Mouse (Mus musculus): ENCODE data around the gene Kcnip2. TPM values are rescaled to one million over a fixed set of nuclear protein-coding genes. Genes with fewer than 3 reads are reported as not detected.
A peak's percentile ranks its signal among the peaks of the same experiment; 100 is the strongest.

Gene Kcnip2
- total and polyA plus RNA-seq, 2 experiments from 2014 or later = 17.8 to 30.3 TPM

DNA sequence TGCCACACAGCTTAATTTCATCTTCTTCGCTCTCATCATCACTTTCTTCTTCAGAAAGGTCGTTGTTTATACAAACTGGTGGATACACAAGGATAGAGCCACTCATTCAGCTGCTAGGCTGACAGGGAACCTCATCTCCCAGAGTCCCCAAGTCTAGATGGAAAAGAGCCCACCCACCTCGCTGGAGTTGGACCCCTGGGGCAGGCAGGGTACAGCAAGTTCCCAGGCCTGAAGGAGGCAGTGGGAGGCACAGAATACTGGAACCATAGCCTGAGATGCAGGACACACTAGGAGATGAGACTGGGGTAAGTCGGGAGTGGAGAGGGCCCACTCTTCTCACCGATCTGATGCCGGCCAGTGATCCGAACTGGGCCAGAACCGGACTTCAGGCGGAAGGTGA lies 67.7 kb downstream of the Kcnip2 start:
- Histone ChIP-seq H3K9ac (replicated peaks; ENCODE audit: low read length) (0 out of 2 replicates have a peak overlapping the region, but pooled peaks have one; percentile 71), H3K4me2 (ENCODE audit: low read depth, low read length) (peak overlapping the region; percentile 94), H3K27ac (no peak overlapping the region), H3K36me3 (ENCODE audit: insufficient read depth, low read length) (peaks cover 7% of the 10 kb centered on the region; the same call in 1 of the 2 replicates), H3K4me3 (ENCODE audit: low read length) (peak overlapping the region; percentile 81), H3K4me1 (ENCODE audit: insufficient read depth, low read length) (peaks cover 8% of the 10 kb centered on the region; the same call in 1 of the 2 replicates), H3K9me3 (ENCODE audit: low read length) (no peaks in the 10 kb centered on the region), H3K27me3 (ENCODE audit: insufficient read depth, low read length) (peaks cover 19% of the 10 kb centered on the region)
- 59% methylated on average over 9 of the region's 9 CpGs for WGBS
- no peak for DNase-seq (ENCODE audit: low spot score)
- no peak for TF ChIP-seq CTCF (IDR thresholded peaks at IDR 0.05; ENCODE audit: low read depth)
- ATAC-seq = no peak

DNA sequence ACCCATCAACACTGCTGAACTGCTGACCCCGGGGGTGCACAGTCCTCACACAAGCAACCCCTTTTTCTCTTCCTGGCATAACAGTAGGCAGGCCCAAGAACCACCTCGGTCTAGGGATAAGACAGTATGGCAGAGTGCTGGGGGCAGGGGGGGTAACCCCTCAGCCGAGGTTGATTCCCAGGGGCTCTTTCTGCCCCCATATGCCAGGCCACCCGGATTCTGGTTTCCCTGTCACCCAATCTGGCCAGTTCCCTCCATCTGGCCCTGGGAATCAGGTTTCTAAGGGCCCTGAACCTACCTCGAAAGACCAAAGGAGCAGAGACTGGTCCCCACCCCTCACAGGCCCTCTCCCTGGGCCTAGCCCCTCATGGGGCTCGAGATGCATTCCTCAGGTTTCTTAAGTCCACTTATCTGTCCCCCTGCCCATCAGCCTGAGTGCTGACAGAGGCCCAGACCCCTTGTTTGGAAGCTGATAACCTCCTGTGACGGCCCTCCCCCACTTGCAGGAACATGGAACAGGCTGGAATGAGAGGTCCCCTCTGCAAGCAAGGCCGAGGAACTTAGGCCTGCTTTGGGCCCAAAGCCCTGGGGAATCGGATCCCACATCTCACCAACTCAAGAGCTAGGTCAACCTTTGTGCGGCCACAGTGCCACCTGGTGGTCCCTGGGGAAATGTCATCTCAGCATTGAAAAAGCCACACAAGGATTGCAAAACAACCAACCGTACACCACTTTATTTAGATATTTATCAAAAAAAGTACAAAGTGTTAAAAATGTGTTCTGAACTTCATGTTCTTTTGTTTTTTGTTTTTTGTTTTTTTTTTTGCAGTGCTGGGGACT lies 68.6 kb downstream of the Kcnip2 start:
- H3K4me3 ChIP-seq (ENCODE audit: low read length) = no peak overlapping the region
- H3K9ac ChIP-seq (replicated peaks; ENCODE audit: low read length) = no peak overlapping the region
- H3K27ac ChIP-seq = no peak overlapping the region
- peaks cover 21% of the 10 kb centered on the region for H3K27me3 ChIP-seq (ENCODE audit: insufficient read depth, low read length)
- DNase-seq (ENCODE audit: low spot score) (peak; percentile 92), ATAC-seq (peak; percentile 15; the same call in 1 of the 2 replicates)
- no peaks in the 10 kb centered on the region for H3K9me3 ChIP-seq (ENCODE audit: low read length)
- H3K36me3 ChIP-seq (ENCODE audit: insufficient read depth, low read length) = peaks cover 7% of the 10 kb centered on the region; the same call in 1 of the 2 replicates
- no peak overlapping the region for H3K4me2 ChIP-seq (ENCODE audit: low read depth, low read length)
- peaks cover 11% of the 10 kb centered on the region; the same call in 1 of the 2 replicates for H3K4me1 ChIP-seq (ENCODE audit: insufficient read depth, low read length)
- TF ChIP-seq CTCF (IDR thresholded peaks at IDR 0.05; ENCODE audit: low read depth) = peak; percentile 86
- WGBS = 40% methylated on average over 11 of the region's 11 CpGs

DNA sequence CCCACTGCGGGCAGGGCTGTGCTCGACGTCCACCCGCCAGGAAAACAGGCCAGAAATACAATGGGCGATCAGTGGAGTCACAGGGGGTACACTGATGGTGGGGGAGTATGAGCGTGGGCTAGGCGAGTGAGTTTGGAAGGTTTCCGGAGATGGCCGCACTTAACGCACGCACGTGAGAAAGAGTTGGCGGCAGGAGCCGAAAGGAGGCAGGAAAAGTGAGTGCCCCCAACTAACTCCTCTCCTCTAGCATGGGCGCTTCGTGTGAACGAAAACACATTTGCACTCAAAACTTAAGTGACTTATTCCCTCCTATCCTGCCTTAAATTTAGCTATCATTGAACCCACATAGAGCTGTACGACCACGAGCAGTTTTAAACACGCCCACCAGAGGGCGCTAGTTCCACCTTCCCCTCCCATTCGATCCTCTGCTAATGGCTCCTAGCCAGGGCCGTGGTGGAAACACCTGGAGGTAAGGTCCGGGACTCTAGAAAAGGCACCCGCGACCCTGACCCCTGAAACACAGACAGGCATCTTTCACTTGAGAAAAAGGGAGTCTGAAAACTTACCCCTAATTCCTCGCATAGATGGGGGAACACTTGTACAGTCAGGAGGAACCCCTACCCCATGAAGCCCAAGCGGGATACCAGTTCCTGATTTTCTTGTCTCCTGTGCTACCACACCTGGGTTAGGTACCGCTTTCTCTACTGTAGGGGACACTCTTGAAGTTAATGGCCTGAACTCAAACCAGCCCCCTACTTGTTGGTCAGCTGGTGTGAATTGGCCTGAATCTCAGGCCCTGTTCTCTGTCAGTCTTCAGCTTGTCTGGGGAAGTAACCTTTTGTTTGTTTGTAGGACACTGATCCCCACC lies 69.5 kb downstream of the Kcnip2 start:
- Histone ChIP-seq H3K9ac (replicated peaks; ENCODE audit: low read length) (no peak overlapping the region), H3K4me3 (ENCODE audit: low read length) (no peak overlapping the region), H3K9me3 (ENCODE audit: low read length) (no peaks in the 10 kb centered on the region), H3K4me1 (ENCODE audit: insufficient read depth, low read length) (peaks cover 15% of the 10 kb centered on the region; the same call in 1 of the 2 replicates), H3K4me2 (ENCODE audit: low read depth, low read length) (no peak overlapping the region), H3K27me3 (ENCODE audit: insufficient read depth, low read length) (peaks cover 29% of the 10 kb centered on the region), H3K27ac (no peak overlapping the region), H3K36me3 (ENCODE audit: insufficient read depth, low read length) (peaks cover under 1% of the 10 kb centered on the region; the same call in 1 of the 2 replicates)
- DNase-seq (ENCODE audit: low spot score) (peak; percentile 76), ATAC-seq (0 out of 2 replicates have a peak, but pooled peaks have one; percentile 0)
- 15% methylated on average over 29 of the region's 29 CpGs for WGBS
- TF ChIP-seq CTCF (IDR thresholded peaks at IDR 0.05; ENCODE audit: low read depth) = peak; percentile 89

DNA sequence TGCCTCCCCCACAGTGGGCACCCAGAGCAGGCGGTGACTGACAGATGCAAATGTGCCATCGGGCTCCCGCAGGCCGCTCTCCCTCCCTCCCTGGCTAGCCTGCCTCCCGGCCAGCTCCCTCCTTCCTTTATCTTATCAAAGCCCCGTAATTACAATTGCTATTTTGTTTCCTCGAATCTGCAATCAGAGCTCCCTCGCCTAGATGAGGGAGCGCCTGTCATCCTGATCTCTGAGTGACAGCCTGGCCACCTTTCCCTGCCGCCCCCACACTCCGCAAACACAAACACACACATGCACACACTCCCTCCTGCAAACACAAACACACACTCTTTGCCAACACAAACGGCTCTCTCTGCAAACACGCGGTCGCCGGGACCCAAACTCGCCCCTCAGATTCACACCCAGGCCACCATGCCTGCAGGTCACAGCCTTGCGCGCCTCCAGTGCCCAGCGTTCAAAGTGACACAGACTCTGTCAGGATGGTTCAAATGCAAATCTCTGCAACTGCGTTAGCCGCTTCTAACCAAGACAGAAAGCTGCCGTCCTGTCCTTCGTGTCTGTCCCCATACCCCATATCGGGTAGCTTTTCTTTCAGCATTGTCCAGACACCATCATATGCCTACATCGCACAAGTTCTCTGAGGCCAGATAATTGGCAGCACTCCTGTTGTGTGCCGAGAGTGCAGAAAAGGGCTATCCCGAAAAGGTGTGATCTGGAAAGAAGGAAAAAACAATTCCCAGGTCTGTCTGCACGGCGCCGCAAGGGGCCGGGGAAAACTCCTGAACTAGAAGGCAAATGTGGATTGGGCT lies 70.3 kb downstream of the Kcnip2 start:
- DNase-seq (ENCODE audit: low spot score) (no peak), ATAC-seq (no peak)
- Histone ChIP-seq H3K9me3 (ENCODE audit: low read length) (no peaks in the 10 kb centered on the region), H3K27me3 (ENCODE audit: insufficient read depth, low read length) (peaks cover 38% of the 10 kb centered on the region), H3K27ac (no peak overlapping the region), H3K4me3 (ENCODE audit: low read length) (no peak overlapping the region), H3K9ac (replicated peaks; ENCODE audit: low read length) (no peak overlapping the region), H3K36me3 (ENCODE audit: insufficient read depth, low read length) (no peaks in the 10 kb centered on the region; the same call in 1 of the 2 replicates), H3K4me2 (ENCODE audit: low read depth, low read length) (no peak overlapping the region), H3K4me1 (ENCODE audit: insufficient read depth, low read length) (peaks cover 15% of the 10 kb centered on the region)
- TF ChIP-seq CTCF (IDR thresholded peaks at IDR 0.05; ENCODE audit: low read depth) = no peak
- WGBS = 6% methylated on average over 32 of the region's 32 CpGs

DNA sequence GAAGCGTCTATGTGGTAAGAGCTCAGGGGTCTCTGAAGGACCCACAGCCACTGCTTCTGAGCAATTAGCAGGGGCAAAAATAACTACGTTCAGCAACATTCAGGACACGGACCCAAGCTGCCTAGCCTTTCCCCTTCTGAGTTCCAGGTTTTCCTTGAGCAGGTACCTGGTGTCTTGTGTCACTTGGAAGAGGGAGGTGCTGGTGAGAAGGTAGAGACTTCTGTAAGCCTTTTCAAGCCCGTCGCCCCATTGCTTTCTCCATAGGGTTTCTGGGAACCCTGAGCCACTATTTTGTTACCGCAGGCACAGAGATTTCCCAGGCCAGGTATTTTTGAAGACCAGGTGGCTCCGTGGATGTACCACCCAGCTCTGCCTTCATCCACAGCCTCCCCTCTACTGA lies 72.2 kb downstream of the Kcnip2 start:
- Histone ChIP-seq H3K36me3 (ENCODE audit: insufficient read depth, low read length) (no peaks in the 10 kb centered on the region), H3K9ac (replicated peaks; ENCODE audit: low read length) (no peak overlapping the region), H3K4me2 (ENCODE audit: low read depth, low read length) (no peak overlapping the region), H3K27me3 (ENCODE audit: insufficient read depth, low read length) (peaks cover 54% of the 10 kb centered on the region), H3K27ac (no peak overlapping the region), H3K4me1 (ENCODE audit: insufficient read depth, low read length) (peaks cover 14% of the 10 kb centered on the region), H3K4me3 (ENCODE audit: low read length) (no peak overlapping the region), H3K9me3 (ENCODE audit: low read length) (no peaks in the 10 kb centered on the region)
- TF ChIP-seq CTCF (IDR thresholded peaks at IDR 0.05; ENCODE audit: low read depth) = no peak
- 20% methylated on average over 7 of the region's 7 CpGs for WGBS
- DNase-seq (ENCODE audit: low spot score) = no peak
- ATAC-seq = no peak

All from hindbrain, postnatal 0 days (tissue).